In the genomic region with DNA sequence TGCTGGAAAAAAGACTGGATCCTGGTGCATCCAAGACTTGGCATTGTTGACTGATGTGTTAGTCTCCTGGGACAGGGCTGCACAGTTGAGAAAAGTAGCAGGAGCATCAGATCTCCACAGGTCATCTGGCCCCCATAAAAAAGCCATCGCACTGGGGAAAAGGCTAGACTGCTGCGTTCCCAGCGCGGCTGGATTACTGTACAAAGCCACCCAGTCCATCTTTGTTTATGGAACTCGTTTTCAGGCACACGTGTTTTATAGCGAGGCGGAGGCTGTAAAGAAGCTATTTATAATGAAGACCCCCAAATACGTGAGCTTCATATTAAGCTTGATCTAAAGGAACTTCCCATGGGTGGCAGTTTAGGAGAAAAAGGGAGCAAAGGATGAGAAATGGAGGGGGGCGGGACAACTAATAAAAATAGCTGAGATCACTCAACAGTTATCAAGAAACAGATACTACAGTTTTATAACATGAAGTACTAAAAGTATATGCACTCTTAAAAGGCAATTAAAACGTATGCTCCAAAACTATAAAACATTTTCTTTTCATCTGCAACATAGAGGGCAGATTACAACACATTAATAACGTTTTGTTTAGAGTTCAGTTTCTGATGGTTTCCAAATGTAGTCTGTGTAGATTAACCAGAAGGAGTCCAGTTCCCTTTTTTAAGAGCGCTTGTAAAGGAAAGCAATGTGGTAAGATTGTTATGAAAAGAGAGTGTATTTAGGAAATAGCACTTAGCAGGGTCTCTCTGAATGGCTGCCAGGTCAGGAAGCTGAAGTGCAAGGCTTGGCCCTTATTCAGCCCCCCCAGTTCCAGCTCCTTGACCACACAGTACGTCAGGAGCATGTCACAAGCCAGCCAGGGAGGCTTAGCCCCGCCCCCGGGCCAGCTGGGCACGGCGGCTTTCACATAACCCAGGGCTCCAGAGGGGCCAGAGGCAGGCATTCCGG, we compare ENCODE assay signal across 8 mouse cellular contexts.
DNase-seq lines count a peak whose midpoint lies in the region; ATAC-seq and TF ChIP-seq lines count a peak whose summit lies in the region.

No protein-coding gene starts in this region.

- no peak for TF ChIP-seq CTCF in heart, adult 2 months (IDR thresholded peaks at IDR 0.05)

- no peak overlapping the region for H3K9ac ChIP-seq in neural tube, embryonic 11.5 days (ENCODE audit: low read length)
- no peak overlapping the region for H3K9ac ChIP-seq in heart, adult 2 months (ENCODE audit: low read depth, low read length)
- no peak overlapping the region for H3K9ac ChIP-seq in lung, embryonic 15.5 days
- H3K9ac ChIP-seq in forebrain, embryonic 16.5 days (replicated peaks; ENCODE audit: low read depth, low read length), result no peak overlapping the region

- H3K4me1 ChIP-seq in neural tube, embryonic 11.5 days (ENCODE audit: control insufficient read depth, insufficient read depth, low read length), result peaks cover 19% of the 10 kb centered on the region
- H3K4me1 ChIP-seq in heart, adult 2 months (ENCODE audit: control insufficient read depth, insufficient read depth, low read length), result peaks cover 5% of the 10 kb centered on the region
- H3K4me1 ChIP-seq in lung, embryonic 15.5 days, result peaks cover 41% of the 10 kb centered on the region
- H3K4me1 ChIP-seq in forebrain, embryonic 16.5 days (replicated peaks; ENCODE audit: control insufficient read depth, insufficient read depth, low read length), result peaks cover 7% of the 10 kb centered on the region; the same call in 1 of the 2 replicates

- H3K79me2 ChIP-seq in heart, adult 2 months (replicated peaks; ENCODE audit: control insufficient read depth, insufficient read depth, low read length), result no peaks in the 10 kb centered on the region

- H3K9me3 ChIP-seq in neural tube, embryonic 11.5 days (ENCODE audit: control insufficient read depth, low read length), result no peaks in the 10 kb centered on the region
- H3K9me3 ChIP-seq in lung, embryonic 15.5 days, result no peaks in the 10 kb centered on the region
- H3K9me3 ChIP-seq in forebrain, embryonic 16.5 days (ENCODE audit: control insufficient read depth, low read length), result no peaks in the 10 kb centered on the region

- H3K36me3 ChIP-seq in neural tube, embryonic 11.5 days (ENCODE audit: control insufficient read depth, insufficient read depth, low read length), result no peaks in the 10 kb centered on the region
- H3K36me3 ChIP-seq in heart, adult 2 months (ENCODE audit: control insufficient read depth, insufficient read depth, low read length), result no peaks in the 10 kb centered on the region
- H3K36me3 ChIP-seq in lung, embryonic 15.5 days, result no peaks in the 10 kb centered on the region
- no peaks in the 10 kb centered on the region for H3K36me3 ChIP-seq in forebrain, embryonic 16.5 days (ENCODE audit: control insufficient read depth, insufficient read depth)

- WGBS in neural tube, embryonic 11.5 days, result 45% methylated on average over 19 of the region's 19 CpGs
- 50% methylated on average over 19 of the region's 19 CpGs for WGBS in heart, adult 2 months
- WGBS in lung, embryonic 15.5 days, result 28% methylated on average over 19 of the region's 19 CpGs
- 42% methylated on average over 19 of the region's 19 CpGs for WGBS in forebrain, embryonic 16.5 days

- H3K4me3 ChIP-seq in neural tube, embryonic 11.5 days (ENCODE audit: low read depth, low read length), result no peak overlapping the region
- H3K4me3 ChIP-seq in heart, adult 2 months, result no peak overlapping the region
- no peak overlapping the region for H3K4me3 ChIP-seq in lung, embryonic 15.5 days
- no peak overlapping the region for H3K4me3 ChIP-seq in forebrain, embryonic 16.5 days (replicated peaks; ENCODE audit: low read length)

- H3K27me3 ChIP-seq in neural tube, embryonic 11.5 days (ENCODE audit: control insufficient read depth, insufficient read depth, low read length), result no peaks in the 10 kb centered on the region
- H3K27me3 ChIP-seq in heart, adult 2 months (ENCODE audit: control insufficient read depth, insufficient read depth, low read length), result no peaks in the 10 kb centered on the region
- H3K27me3 ChIP-seq in lung, embryonic 15.5 days, result no peaks in the 10 kb centered on the region
- H3K27me3 ChIP-seq in forebrain, embryonic 16.5 days (replicated peaks; ENCODE audit: control insufficient read depth, insufficient read depth, low read length), result peaks cover 47% of the 10 kb centered on the region

- no peak for TF ChIP-seq POLR2A in heart, adult 2 months (IDR thresholded peaks at IDR 0.05; ENCODE audit: insufficient read depth, low read depth, low read length)

- TF ChIP-seq EP300 in heart, adult 2 months (IDR thresholded peaks at IDR 0.05; ENCODE audit: insufficient read depth, low read depth, low read length), result no peak

- intact Hi-C loops in heart, adult 2 months (cut with DNase I), result no loop called here

- H3K27ac ChIP-seq in neural tube, embryonic 11.5 days (ENCODE audit: low read depth, low read length), result no peak overlapping the region
- H3K27ac ChIP-seq in heart, adult 2 months, result peak overlapping the region; percentile 39
- peak overlapping the region; percentile 96 for H3K27ac ChIP-seq in lung, embryonic 15.5 days
- no peak overlapping the region for H3K27ac ChIP-seq in forebrain, embryonic 16.5 days (ENCODE audit: low read length)

- DNase-seq in neural tube, embryonic 11.5 days (ENCODE audit: low spot score), result peak; percentile 46
- no peak for DNase-seq in neural tube, embryonic 10.5 days (ENCODE audit: extremely low spot score, low spot score)
- peak; percentile 31 to 53 for DNase-seq in adrenal gland, postnatal 4 days (ENCODE audit: low spot score in 2 of 2)
- DNase-seq in heart, adult 2 months, result peak; percentile 80 to 86
- peak; percentile 73 for DNase-seq in kidney, adult 9 months
- DNase-seq in spleen, adult 12 weeks (ENCODE audit: low spot score), result peak; percentile 30

- no peak for ATAC-seq in neural tube, embryonic 11.5 days (ENCODE audit: insufficient read depth, low FRiP score, low TSS enrichment)
- peak; percentile 97 for ATAC-seq in lung, embryonic 15.5 days (ENCODE audit: borderline replicate concordance, extremely low read depth, low FRiP score, low TSS enrichment)
- no peak for ATAC-seq in forebrain, embryonic 16.5 days

- no peak overlapping the region for H3K4me2 ChIP-seq in neural tube, embryonic 11.5 days (ENCODE audit: low read depth)
- H3K4me2 ChIP-seq in lung, embryonic 15.5 days, result peak overlapping the region; percentile 32
- H3K4me2 ChIP-seq in forebrain, embryonic 16.5 days (ENCODE audit: low read length), result no peak overlapping the region

Comparison
In these comparisons a context has a peak if more than half of its experiments do, and no peak if none do; other contexts are left out.
1. H3K27ac ChIP-seq: peak in heart, adult 2 months (single experiment) and lung, embryonic 15.5 days (single experiment); none in neural tube, embryonic 11.5 days (single experiment) and forebrain, embryonic 16.5 days (single experiment).